Mouse (Mus musculus) hematopoietic stem cell, adult 5-6 weeks (primary cell): ENCODE measurements around the gene Igflr1. TPM values are rescaled to one million over a fixed set of nuclear protein-coding genes. Genes with fewer than 3 reads are reported as not detected.

Experiments
- ATAC-seq, 2 experiments: fragments of 125-278 bp in 1 of 2; replicated peaks in 1 of 2; 2 replicates each; pipeline ENCODE4 v1.8.0; 2016 to 2017; ENCODE audit warnings: inconsistent platforms in 2 of 2, mild to moderate bottlenecking in 2 of 2, moderate number of reproducible peaks in 2 of 2, low read depth in 1 of 2, moderate TSS enrichment in 1 of 2; ENCODE audit not compliant: low FRiP score in 2 of 2, poor library complexity in 2 of 2, severe bottlenecking in 2 of 2, insufficient read depth in 1 of 2, low TSS enrichment in 1 of 2
- total RNA-seq: library from RNA; stranded (forward); fragments of 172-1452, 232-1000 nt; gene quantifications from 2 replicates; pipeline ENCODE4 v1.2.3, GENCODE M21; 2017

Igflr1 gene
- total RNA-seq, 1 experiment from 2014 or later: not detected

DNA sequence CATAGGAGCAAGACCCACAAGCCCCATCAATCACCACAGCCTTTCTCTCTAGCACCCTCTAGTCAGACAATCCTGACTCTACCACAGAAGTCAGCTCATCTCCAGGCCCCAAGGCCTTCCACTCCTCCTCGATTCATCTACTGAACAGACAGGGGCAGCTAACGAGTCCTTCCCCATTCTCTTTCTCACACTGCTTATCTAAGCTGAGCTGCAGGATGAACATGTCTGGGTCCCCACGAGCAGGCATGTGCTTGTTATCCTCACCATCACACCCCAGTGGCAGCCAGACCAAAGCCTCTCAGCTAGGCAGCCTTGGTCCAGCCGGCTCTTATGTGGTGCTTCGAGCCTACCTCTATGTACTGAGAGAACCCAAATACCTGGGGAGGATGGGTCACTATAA, 7.2 kb downstream of the Igflr1 start:
- ATAC-seq: no peak

DNA sequence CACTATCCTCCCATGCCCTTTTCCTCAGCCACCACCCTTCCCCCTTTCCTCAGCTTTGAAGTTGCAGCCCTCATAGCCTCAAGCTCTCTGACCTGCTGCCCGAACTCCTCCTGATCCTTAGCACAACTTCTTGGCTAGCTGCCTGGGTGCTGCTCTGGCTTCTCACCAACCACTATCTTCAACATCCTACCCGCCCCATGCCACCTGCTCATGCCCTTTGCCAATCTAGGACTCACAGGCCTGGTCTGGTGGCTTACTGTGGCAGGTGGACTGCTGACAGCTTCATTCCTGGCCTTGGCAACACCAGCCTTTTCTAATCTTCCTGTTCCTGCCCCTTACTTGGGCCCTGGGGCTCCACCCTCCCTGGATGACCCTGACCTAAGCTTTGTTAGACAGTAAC, 7.7 kb downstream of the Igflr1 start:
- peak in 1 of 2 experiments; percentile 36; a peak in 1 of 4 replicates for ATAC-seq

DNA sequence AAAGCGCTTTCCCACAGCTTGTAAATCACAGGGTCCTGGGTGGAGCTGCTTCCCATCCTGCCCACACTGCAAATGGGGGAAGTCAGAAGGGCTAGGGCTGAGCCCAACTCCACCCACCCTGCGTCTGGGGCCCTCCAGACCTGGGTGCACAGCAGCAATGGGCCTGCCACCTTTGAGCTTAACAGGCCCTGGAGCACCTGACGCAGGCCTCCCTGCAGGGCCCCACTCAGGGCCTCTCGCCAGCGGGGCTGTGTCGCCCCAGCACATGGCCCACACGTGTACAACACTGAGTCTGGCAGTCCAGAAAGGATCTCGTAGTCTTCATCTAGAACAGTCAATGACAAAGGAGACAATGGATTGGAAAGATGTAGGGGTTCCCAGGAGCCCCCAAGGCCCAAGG, 14.7 kb downstream of the Igflr1 start:
- ATAC-seq: no peak

DNA sequence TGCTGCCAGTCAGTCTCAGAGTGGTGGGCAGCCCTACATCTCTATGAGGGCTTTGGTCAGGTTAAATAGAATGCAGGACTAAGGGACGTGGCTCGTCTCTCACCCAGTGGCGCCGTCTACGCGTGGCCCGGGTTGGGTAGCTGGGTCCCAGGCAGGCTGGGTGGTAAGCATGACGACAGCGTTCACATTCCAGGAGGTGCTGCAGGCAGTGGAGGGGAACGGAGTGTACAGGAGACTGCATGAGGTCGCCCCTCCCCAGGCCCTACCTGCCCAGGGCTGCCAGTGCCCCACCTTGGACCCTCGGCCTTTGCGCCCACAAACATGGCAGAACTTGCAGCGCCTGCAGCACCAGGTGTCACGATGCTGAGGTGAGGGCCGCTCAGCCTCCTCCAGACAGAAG, 16.3 kb downstream of the Igflr1 start:
- ATAC-seq: no peak

DNA sequence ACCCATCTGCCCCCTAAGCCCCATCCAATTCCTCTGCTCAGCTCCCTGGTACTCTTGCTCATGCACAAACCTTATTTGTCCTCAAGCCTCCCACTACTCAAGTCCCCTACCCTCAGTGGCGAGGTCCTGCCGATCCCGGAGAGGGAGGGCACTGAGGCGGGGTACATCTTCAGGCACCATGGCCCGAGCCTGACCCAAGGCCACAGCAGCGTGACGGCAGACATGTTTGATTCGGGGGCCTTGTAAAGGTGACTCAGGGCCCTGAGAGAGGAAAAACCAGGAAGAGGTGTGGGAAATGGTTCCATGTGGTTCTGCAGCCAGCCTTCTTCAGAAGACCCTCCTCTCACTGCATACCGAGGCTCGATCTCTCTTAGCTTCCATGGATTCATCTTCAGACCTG, 19.1 kb downstream of the Igflr1 start:
- ATAC-seq: no peak

DNA sequence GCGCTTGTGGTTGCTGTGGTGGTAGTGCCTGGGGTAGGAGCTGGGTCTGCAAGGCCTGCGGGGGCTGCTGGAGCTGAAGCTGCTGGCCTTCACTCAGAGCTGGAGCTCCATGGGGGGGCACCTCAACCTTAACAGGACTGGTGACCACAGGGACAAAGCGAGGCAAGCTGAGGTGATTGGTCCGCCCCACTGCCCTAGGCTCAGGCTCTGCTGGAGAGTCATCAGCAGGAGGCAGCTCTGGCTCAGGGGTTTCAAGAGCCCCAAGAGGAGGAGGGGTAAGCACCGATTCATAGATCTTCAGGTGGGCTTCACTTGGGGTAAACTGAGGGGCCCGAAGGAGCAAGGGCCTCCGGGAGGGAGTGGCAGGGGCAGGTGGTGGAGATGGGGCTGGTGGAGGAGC, 19.9 kb downstream of the Igflr1 start:
- no peak for ATAC-seq

DNA sequence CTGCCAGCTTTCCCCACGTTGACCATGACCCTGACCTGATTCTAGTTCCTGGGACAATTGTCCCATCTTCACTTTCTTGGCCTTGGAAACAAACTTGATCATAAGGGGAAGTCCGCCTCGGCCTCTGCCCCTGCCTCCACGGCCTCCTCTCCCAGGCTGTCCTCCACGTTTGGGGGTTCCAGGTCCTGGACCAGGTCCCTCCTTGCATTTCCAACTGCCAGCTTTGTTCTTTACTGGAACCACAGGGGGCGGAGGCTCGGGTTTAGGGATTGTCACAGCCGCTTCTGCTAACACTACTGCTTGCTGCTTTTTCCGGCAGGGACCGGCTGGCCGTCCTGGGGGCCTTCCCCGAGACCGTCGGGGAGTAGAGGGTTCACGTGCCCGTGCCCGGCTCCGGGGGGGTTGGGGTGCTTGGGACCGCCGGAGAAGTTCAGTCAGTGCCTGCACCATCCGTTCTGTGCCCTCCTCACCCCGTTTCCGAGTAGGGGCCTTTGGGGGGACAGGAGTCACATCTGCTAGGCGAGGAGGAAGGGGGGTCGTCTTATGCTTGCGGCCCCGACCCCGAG, 21.3 kb downstream of the Igflr1 start:
- no peak for ATAC-seq

DNA sequence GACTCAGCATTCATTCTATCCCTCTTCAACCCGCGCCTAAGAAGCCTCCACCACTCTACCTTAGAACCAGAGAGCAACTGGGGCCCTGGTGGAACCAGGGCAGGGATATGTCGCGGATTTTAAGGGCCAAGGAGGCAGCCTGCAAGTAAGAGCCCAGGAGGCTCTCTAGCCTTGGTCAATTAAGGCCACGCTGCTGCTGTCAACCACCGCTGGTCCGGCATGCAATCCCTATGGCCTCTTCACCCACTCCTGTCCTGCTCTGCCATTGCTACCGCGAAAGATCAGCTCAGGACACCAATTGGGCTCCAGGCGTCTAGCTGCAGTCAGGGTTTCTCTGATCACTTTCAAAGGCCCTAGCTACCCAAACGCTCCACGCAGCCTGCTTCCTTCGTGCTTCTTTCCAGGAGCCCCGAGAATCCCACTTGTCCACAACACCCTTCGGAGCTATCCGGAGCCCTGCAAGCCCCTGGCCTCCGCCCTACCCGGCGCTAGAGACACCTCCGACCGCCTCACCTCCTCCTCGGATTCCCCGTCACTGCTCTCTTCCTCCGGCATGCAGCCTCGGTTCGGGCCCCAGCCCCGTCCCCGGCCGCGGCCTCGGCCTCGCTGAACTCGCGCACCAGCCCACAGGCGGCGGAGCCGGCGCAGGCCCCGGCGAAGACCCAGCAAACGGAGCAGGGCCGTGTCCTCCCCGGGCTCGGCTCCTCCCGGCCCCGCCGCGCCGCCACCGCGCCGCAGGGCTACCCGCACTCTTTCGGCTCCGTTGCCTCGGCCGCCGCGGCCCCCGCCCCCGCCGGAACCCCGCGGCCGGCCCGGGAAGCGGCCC, 22.8 kb downstream of the Igflr1 start:
- no peak for ATAC-seq

DNA sequence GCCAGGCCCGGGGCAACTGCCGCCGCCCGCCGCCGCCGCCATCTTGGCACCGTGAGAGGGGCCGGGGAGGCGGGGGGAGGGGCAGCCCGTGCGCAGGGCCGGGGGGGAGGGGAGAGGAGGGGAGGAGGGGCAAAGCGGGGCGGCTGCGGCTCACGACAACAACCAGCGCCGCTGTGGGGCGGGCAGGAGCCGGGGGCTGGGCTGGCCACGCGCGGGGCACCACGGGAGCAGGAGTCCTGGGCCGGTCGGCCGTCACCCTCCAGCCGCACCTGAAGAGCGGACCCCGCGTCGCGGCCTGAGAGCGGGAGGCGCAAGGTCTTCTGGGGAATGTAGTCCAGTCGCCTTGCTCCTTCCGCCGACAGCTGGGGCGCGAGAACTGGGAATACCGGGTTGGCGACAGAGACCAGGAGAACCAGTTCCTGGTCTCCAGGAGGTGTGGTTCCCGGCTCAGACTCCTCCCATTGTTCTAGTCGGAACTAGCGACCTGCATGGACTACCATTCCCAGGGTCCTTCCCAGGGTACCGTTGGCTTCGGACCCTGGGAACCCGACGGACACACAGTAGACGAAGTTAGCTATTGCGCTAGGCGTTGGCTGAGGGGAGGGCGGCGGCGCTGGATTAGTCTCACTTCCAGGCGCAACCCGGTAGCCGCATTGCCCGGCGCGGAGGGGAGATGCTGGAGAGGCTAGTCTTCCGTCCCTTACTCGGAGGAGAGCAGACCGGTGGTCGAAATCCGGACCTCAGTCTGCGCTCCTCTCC, 23.6 kb downstream of the Igflr1 start, which contains the start of gene Kmt2b:
TSS of gene Kmt2b (minus strand) at position 51 of the 759 bp plus-strand sequence.
- peak; percentile 84 for ATAC-seq

DNA sequence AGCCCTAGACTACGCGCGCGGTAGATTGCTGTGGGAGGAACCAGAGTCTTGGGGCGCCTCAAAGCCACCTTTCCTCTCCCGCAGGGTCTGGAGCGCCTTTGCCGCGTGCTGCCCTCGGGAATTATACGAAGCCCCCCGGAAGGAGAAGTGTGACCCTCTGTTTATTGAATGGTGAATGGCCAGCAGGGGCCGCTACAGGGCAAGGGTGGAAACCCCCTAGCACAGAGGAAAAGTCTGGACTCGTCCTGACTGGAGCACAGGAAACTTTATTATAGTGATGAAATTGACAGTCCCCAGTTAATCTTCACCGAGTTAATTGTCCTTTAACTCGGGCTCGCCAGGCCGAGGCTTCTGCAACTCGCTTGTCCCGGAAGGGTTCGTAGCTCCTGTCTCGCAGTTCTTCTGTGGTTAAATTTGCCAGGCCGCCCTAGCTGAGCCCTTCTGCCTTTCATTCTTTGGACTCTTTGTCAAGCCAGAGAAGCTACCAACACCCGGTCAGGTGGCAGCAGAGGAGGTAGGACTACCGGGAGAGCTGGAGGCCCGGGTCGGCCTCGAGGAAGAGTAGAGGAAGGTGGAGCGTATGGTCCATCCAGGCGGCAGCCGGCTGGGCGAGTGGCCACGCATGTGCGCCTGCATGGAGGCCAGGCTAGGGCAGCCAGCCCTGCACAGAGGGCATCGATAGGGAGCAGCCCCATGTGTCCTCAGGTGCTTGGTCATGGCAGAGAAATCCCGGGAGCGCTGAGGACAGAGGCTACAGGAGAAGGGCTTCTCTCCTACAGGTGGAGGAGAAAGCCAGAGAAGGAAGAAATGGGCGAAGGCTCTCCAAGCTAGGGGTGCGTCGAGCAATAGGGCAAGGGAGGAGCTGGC, 24.4 kb downstream of the Igflr1 start:
- peak; percentile 57 to 58 for ATAC-seq

DNA sequence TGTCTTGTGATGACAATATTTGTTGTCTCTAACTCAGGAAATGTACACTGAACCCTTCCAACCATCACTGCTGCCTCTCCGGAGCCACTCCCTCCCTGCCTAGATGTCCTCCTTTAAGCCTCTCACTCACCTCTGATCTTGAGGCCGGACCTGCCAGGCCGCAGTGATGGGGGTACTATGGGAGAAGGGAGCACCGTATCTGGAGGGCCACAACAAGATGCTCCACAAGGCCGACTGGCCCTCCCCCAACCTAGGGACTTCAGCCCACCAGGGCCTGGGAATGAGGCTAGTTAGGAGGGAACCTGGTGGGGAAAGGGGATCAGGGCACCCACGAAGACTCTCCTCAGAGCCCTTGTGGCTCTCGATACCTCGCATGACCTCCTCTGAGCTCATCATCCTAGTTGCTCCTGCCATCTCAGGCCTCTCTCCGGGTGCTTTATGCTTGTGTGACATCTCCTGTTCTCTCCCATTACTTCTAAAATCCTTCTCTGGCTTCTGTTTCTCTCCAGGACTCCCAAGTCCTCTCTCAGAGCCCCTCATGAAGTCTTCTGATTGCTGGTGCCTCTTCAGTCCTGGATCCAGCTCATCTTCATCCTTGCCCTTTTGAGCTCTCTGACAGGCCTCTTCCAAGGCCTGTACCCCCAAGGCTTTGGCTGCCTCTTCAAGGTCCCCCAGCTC, 25.8 kb downstream of the Igflr1 start:
- ATAC-seq: no peak

DNA sequence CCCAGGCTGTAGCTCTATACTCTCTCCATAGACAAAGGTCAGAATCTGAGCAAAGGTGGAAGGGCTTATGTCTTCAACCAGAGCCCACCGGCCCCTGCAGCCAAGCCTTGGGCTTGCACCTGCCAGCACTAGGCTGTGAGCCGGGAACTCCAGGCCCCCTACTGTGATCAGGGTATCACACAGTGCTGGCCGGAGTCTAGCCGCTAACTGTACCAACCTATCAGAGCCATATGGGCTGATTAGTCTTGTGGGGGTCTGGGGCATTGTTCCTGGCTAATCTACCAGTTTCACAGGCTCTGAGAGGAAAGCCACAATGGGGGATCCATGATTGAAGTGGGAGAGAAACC, 26.4 kb downstream of the Igflr1 start:
- ATAC-seq: no peak

DNA sequence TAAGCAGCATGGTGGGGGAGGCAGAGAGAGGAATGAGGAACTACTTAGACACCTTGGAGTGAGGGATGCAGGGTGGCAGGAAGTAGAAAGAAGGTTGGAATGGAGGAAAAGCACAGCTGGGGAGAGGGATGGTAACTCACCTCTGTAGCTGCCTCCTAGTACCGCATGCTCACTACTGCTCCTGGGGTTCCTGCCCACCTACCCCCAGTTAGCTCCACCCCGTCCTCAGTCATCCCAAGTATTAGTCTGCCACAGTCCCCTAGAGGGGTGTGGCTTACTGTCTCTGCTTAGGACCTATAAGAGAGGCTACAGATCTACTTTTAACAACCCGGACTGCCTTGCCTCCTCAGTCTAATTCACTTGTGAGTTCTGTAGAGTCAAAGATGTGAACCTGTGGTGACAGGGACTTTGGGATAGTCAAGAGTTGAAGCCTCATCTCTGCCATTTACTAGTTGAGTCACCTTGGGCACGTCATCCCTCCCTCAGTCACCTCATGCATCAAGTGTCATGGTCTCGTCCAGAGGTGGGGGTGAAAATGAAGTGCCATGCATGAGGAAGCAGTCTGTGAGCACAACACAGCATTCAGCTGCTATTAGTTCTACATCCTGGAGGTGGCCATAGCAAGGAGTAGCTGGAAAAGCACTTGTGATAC, 27.7 kb downstream of the Igflr1 start:
- no peak for ATAC-seq

DNA sequence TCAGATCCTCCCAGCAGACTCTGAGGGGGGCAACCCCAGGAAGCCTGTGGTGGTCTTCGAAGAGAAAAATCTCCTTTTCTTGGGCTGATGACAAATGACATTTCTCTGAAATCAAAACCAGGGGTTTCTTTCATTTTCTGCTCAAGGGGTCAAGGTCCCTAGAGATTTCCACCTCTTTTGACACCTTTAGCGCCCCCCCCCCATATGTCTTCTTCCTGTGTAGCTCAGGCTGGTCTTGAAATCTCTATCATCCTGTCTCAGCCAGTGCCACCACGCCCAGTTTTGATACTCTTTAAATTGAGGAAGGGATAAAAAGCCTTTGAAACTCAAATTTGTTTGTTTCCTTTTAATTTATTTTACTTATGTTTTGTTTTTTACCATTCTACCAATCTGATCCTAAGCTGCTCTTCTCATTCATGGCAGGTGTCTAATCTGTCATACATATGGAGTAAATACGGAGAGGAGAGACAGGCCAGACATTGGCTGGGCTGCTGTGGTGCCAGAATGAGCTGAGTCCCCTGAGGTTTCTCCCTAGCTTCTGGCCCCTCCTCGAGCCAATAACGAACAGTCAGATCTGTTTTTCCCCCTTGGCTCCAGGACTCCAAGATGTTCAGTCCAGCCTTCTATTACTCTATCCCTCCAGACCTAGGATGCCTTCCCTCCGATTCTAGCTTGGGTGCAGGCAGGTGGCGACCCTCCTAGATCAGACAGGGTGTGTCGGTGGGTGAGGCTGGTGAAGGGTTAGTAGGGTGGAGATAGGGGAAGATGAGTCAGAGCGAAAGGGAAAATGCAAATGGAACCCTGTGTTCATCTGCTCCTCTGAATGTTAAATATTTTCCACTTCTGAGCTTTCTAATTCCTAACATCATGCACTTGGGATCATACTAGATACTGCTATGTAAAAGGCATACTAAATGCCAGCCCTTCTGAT, 28.6 kb downstream of the Igflr1 start:
- ATAC-seq: no peak

DNA sequence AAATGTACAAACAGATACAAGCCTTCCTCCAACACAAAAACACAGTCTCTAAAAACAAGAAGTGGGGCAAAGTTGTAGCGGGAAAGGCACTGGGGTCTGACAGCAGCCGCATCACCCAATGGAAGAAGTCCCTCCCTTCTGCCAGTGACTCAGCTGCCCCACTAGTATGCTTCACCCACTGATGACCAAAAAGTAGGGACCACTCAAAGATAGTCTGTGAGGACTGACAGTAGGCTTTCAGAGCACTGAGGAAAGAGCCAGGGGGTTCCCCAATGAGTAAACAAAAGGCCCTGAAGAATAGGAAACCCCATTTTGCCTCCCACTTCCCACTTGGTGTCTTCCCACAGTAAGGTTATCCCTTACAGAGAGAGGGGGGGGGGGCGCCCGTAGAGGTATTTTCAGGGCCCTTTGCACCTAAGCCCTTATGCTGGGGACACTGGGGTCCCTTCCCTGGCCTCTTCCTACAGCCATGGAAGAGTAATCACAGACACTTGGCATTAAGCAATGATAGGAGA, 29.3 kb downstream of the Igflr1 start:
- ATAC-seq: no peak
